Mouse (Mus musculus): ENCODE data around the gene Tll2.

Tll2 gene

DNA sequence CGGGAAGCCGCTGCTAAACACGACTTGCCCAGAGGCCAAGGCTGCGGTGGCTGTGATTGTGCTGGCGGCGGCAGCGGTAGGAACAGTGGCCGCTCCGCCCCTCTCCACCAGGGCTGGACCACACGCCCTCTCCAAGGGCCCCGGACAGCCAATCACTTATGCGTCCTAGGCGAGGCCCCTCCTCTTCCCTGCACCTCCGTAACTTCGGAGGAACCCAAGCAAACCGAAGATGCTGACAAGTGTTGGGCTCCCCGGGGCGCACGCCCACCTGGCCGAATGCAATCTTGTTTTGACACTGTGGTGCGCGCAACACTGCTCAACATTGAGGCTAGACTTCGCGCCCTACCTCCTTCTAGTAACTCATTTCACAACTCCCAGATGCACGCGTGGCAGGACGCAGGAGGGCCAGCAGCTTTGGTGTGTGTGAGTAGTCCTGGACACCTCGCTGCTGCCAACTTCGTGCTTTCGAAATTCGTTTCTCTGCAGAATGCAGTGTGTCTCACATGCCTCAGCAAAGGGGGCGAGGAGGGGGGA is at the start of gene Tll2:
Gene Tll2, minus strand, starts transcription at position 25 of the 534 bp plus-strand sequence.
- peak; percentile 36 to 43 for DNase-seq

DNA sequence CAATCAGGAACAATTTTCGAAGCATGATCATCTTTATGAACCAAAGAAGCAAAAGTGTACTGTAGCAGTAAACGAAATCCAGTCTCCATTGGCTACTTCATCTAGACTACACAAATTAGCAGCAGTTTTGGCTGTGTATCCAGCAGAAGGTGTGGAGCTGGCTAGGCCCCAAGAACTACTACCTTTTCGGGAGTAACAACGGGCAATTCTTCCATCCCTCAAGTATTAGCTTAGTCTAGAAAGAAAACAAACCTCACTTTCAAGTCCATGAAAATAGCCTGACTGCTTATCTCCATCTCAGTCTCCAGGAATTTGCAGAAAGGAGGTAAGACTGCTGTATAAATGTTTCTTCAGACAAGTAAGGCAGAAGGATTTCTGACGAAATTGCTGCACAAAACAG is 47.9 kb upstream of the Tll2 start:
- no peak for DNase-seq

DNA sequence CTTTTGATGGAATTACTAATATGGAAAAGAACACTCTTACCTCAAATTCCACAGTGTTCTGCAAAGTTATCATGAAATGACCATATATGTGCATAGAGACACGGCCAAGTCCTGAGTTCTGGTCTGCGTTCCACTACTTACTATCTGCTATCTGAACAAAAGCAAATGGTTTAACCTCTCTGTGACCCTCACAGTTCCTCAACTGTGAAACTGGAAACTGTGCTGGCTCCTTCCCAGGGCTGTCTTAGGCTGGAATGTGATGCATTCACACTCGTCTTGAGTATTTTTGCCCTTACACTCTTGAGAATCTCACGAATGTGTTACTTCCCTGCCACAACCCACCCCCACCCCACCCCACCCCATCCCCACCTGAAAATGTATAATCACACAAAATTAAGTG is 42.3 kb upstream of the Tll2 start:
- no peak for DNase-seq

DNA sequence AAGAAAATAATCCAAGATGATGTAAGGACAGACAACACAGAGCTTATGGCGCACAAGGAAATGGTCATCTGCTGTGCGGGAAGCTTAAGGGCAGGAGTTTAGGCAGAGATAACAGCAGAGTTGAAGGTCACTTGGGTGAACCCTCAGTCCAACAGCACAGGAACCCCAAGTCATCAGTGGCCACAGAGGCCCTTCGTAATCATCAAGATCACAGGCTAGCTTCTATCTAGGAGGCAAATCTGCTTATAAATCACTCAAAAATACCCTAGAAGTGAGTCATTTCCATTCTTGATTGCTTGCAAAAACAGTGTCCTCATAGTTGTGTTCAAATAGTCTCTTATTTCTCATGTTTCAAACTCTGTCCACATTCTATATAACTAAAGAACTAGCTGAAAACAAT is 41.6 kb upstream of the Tll2 start:
- no peak for DNase-seq

DNA sequence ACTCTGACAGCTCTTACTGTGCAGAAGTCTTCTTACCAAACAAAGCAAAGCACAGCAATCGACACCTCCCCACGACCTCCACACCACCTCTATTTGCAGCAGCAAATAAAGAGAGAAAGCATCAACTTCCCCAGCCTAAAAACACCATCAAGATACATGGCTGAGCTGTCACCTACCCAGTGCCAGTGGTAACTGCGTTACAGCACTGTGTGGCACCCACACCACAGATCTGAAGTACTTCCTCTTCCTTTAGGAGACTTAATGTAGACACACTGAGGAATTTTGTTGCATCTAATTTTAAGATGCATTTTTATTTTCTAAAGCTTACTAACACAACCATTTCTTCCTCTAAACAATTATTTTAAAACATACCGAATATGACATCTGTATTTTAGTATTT is 39.6 kb upstream of the Tll2 start:
- no peak for DNase-seq

DNA sequence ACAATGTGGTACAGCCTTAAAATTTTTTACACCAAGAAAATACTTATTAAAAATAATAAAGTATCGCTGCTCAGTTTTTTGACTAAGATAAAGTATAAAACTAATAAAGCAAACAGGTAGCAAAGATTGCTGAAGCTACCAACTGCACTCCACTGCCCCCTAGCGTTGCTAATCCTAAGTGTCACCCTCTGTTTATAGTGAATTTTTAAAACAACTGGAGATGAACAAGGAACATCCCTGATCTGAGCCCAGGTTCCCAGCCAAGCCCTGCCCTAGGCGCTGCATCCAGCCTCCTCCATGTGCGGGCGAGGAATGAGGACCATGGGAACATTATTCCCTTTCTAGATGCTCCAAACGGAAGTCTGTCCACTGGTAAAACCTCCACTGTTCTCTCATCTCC is 37.9 kb upstream of the Tll2 start:
- peak; percentile 71 to 80 for DNase-seq

DNA sequence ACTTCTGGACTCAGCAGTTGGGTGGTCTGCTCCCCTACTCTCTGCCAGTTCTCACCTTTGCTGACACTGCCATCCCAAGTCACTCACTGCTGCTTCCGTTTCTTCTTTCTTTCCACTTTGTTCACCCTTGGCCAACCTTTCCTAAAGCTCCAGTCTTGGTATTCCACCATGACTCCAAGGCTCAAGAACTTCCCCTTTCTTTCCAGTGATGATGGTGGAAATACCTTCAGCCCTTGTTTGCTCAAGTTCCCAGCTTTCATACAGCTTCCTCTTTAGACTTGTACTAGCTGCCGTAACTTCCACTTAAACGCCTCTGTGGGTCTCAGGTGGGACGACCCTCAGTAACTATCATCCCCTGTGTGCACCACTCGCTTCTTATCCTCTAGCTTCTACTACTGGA is 35.4 kb upstream of the Tll2 start:
- no peak for DNase-seq

DNA sequence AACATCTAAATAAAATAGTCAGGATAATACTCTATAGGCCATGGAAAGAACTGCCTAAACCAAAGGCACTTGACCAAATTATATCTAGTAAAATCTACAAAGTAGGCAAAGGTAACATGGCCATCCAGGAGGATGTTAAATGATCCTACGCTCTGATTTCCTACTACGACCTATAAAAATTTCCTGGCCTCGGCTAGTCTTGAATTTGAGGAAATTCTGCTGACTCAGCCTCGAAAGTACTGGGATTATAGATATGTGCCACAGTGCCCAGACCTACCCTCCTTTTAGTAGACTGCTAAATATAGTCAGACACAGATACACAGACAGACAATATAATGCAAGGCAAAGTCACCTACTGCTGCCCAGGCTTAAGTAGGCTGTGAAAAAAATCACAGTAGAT is 27.1 kb upstream of the Tll2 start:
- no peak for DNase-seq

DNA sequence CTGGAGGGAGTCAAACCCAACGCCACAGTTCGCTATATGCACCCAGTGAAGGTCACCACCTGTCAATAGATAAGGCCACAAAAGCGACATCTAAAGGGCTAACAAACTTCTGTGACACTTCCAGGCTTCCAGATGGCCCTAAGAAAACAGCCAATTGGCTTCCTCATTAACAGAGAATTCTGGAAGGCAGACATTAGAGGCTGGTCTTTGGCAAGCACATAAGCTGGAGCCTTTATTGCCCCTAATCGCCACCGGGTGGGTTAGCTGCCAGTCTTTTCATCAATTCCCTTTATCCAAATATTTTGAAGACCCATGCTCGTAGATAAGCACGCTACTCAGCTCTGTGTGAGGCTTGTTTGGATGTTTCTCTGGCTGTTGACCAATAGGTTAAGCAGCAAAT is 1.7 kb upstream of the Tll2 start:
- DNase-seq, result peak in 1 of 2 experiments; percentile 25

DNA sequence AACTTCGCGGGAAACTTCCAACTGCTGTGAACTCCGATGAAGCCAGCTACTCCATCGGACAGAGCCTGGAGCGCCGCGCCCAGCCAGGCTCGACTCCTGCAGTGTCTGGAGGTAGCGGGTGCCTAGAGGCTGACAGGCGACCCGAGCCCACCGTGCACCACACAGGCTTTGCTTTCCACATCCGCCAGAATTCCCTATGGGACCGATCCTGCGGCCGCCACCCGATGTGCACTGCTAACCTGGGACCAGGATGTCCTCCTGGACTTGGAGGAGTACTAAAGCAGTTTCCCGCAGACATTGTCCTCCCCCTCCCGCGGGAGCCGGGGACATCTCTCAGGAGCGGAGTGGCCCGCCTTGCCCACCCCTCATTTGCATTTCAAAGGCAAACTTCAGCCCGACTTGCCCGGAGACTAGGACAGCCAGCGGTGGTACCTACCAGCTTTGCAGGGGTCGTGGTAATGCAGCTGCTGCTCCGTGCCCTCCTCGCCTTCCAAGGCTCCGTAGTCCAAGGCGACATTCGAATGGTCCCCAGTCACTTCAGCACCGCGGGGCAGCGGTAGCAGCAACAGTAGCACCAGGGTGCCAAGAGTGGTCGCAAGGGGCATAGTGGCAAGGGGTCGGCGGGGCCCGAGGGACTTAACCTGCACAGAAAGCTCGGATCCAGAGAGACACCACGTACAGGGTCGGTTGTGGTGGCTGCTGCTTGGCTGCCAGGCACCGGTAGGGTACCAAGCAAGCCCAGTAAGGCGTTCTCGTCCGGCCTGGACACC is 409 bp downstream of the Tll2 start:
- peak in 1 of 2 experiments; percentile 14 for DNase-seq

DNA sequence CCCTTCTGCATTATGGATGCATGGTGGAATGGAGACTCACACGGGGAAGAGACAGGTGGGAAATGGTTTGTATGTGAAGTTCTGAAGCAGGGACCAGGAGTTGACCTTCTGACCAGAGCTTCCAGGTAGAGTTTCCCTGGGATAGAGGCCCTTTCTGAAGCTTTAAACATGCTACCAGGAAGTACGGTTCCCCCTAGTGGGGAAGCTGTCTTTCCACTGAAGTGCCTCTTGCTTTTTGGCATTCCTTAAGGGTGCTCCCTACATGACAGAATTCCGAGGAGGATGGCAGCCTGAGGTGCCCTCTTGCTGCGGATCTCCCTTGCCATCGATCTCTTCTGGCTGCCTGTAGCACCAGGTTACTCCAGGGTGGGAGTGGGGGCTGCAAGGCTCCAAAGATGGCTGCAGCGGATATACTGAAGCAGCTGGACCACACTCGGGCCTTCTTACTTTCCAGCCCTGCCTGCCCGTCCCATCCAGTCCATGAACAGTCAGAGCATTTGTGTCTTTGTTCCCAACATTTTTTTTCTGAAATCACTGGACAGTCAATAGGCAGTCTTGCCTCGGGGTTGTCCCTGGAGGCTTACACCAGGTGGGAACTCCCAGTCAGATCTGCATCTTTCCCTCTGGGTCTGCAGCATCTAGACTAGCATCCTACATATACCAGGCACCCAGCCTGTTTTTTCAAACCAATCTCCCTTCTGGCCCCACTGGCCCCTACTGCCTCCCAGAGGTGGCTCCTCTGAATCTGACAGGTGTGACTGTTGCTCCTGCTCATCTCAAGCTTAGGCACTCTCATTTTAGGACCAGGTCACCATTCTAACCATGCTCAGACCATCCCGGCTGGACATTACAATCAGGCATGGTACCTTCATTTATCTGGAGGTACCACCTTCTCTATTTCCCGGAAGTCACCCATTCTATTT is 2.2 kb downstream of the Tll2 start:
- DNase-seq, result peak; percentile 19 to 32

DNA sequence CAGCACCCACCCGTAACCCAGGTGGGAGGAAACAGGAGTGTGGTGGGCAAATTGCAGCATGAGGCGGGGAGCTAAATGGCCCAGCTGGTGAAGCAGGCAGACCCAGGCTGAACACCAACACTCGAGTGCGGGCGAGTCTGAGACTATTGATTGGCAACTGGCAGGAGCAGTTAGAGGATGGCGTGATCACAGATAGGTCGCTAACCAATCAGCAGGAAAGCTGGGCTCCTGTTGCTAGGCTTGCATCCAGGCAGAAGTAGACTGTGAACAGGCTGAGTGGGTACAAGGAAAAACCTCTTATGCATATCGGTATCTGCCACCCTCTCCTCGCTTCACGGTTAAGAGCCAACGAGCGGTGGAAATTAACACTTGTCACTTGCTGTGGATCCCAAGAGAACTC is 9.0 kb downstream of the Tll2 start:
- DNase-seq, result no peak

DNA sequence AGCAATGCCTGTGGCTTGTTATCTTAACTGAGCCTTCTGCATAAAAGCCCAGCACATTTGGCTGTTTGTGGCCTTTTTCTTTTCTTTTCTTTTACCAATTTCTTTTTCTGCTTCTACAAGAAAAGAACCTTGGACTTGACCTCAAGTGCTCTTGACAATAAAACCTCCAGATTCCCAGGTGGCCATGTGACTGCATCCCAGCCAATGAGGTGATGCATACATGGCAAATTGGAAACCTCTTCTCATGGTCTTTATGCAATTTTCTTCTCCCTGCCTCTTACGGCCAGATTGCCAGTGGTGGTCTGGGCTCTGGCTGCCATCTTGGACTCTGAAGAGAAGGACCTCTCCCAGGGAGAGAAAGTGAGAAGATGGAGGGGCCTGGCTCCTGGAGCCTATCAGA is 13.3 kb downstream of the Tll2 start:
- no peak for DNase-seq

DNA sequence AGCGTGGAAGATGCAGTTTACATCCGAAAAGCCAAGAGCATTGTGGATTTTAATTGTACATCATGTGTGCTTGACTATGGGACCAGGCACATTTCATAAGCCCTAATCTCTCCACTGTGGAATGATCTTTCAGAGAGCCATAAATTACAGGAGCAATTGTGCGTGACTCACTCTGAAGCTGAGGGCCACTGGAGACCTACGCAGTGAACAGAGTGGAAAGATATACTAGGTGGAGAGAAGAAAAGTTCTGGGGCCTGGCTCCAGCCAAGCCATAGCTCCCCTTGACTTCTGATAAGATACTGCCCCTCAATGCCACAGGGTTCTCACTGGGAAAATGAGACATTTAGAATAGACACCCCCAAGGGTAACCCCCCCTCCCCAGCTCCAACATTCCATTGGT is 13.7 kb downstream of the Tll2 start:
- DNase-seq, result no peak

DNA sequence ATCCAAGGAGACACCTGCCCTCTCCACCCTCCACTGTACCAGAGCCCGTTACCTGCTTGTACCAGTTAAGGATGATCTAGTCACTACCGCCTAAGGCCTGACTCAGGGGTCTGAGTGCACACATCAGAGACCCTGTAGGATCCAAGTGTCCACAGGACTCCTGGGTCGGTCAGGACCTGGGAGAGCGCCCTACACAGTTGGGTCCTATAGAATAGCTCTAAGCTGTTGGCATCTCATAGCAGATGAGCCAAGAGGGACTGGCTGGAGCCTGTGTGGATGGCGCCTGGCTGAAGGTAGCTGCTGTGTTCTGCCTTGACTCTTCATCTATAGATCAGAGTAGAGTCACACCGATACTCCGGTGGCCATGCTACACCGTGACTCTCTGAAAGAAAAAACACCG is 14.9 kb downstream of the Tll2 start:
- DNase-seq, result no peak

DNA sequence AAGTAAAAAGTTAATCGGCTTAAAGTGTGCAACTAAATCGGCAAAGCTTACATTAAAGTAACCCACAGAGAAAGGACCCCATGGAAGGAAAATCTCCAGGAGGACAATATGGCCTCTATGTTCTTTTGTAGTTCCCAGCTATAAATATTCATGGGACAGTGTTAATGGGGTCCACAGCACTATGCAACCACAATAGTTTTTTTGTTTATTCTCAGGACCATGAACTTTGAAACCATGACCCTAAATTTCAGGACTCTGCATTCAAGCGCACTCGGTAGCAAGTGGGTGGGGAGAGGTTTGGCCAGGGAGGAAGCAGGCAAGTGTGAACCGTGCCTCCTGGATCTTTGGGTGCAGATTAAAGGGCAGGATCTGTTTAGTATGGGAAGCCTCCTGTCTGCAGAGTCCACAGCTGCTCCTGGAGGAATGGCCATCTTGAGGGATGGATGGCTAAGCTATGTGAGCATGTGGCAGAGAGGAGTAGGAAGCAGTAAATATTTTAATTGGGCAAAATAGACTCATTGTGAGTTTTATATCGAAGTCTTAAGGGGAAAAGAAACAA is 15.7 kb downstream of the Tll2 start:
- no peak for DNase-seq

DNA sequence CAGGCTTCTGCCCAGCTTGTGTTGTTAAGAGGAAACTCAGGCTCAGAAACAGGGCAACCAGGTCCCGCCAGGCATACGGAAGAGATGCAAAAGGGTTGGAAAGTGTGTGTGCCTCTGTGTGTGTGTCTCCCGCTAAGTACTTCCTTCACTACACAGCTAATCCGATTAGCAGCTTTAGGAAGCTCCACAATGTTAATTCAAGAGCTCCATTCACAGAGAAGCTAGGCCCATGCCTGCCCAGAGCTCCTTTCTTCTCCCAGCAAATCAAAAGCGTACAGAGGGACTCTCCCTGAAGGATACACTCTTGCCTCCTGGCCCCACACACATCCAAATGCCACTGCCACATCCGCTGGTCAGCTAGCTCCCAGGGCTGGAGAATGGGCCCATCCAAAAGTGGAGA is 29.3 kb downstream of the Tll2 start:
- DNase-seq, result no peak

DNA sequence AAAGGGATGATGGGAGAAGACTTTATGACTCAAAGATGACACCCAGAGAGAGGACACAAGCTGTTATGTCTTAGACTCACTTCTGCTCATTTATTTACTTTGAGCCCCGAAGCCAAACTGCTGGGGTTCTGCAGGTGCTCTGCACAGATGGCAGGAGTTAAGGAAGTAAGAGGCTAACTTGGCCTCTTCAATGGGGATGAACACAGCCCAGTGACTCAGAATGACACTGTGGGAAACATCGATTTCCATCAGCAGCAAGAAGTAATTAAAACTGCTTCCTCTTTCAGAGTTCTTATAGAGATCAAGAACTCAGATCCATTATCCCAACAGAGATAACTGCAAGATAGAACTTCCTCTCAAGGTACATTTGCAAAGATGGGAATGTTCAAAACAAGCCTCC is 29.8 kb downstream of the Tll2 start:
- no peak for DNase-seq

DNA sequence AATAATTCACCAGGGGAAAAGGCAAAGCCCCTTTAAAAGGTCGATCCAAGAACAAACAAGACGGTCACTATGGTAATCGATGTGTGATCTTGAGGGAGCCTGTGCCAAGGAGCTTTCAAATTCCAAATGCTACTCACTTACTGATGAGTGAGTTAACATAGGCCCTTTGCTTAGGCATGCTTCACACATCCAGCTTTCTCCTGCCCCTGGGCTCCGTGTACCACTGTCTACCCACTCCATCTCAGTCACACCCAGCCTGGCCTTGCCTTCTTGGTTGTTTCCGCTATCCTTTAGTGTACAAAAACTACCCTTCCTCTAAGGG is 40.8 kb downstream of the Tll2 start:
- no peak for DNase-seq

DNA sequence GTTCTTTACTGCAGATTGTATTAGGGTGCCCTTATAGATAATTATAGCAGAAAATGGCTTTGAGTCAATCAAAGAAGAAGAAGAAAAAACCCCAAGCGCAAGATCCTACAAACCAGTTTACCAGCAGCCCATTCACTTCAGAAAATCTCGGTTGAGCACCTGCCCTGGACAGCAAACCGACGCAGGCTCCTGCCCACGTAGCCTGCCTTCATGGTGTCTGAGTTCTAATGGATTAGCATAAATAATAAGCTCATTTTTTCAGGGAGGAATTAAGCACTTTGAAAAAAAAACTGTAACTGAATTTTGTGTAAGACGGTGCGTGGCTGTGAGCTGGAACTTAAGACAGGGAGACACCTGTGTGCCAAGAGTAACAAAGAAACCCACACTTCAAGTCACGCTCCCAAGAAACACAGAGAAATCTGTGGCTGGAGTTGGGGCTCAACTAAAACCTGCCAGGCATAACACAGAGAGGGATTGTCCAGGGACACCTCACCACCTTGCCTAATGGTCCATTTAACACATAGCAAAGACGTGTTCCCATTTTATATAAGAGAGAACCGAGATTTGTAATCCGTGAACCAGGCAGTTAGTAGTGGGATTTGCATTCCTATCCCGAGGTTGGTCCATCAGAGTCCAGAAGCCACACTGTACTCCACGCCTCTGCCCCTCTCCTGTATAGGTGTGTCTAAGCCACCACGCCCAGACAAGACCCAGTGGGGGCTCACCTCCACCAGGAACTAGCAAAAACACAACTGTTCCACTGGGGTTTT is 41.3 kb downstream of the Tll2 start:
- no peak for DNase-seq

DNA sequence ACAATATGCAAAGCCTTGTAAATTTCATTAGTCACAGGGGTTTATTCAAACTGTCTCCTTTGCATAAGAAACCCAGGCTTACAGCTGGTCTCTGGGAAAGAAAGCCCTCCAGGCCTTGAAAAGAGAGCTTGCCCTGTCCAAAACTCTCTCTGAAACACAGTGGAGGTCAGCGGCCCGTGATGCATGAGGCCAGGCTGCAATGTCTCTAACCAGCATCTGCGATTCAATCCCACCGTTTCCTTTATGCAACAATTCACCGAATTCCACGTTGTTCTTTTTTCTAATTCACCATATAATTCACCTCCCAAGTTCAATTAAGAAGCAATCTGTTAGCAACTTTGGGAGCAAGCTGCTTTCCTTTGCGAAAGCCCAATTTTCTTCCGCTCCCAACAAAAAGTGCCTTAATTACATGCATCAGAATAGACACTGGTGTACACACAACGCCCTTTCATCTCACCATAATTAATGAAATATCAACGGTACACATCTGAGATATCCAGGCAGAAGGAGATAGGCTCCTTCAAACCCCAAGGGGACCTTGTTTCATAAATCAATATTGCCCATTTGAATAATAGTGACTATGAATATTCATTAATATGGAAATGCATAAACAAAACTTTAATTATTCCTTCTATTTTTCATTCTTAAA is 42.1 kb downstream of the Tll2 start:
- no peak for DNase-seq

DNA sequence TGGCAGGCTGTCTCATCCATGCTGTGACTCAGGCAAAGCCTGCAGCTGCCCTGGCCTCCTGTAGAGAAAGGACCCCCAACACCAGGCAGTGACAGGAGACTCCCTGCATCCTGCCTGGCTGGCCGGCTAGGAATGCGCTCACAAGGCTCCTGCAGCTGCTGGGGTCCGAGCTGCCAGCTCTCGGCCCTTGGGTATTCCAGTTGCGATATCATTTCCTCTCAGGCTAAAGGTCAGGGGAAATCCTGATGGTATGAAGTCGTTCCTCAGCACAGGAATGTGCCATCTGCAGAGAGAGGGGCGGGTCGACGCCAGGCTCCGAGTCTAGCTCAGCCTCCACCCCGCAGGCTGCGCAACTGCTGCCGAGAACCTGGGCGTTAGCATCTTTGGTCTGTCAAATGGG is 46.2 kb downstream of the Tll2 start:
- DNase-seq, result no peak
